Mouse (Mus musculus) lung, postnatal 14 days (tissue): Measurements from ENCODE around the gene Hap1.
"Not testable (repeated sequence)": the region's sequence is repeated elsewhere in the genome, so short reads cannot be mapped to it uniquely, and the experiment has no call there.

Experiments used
- DNase-seq: peaks from one replicate; pipeline ENCODE4 v3.0.0; 2021

Gene Hap1

GRCm38 (mm10) chr11:100352076-100352857 lies 3.7 kb downstream of the Hap1 start:
- DNase-seq, result no peak

- DNase-seq, result no peak
Measured at GRCm38 (mm10) chr11:100344269-100344668, 11.7 kb downstream of the Hap1 start.

- no peak for DNase-seq
Measured at GRCm38 (mm10) chr11:100335731-100336130, 20.2 kb downstream of the Hap1 start.

GRCm38 (mm10) chr11:100333944-100334457 lies 21.9 kb downstream of the Hap1 start, which contains the start of gene Gast:
Gene Gast, plus strand, starts transcription at chr11:100334407.
- DNase-seq, result no peak

GRCm38 (mm10) chr11:100332766-100333515 lies 23.0 kb downstream of the Hap1 start:
- no peak for DNase-seq

- DNase-seq, result not testable (repeated sequence)
Measured at GRCm38 (mm10) chr11:100330816-100331375, 25.0 kb downstream of the Hap1 start.

GRCm38 (mm10) chr11:100330235-100330634 lies 25.7 kb downstream of the Hap1 start:
- DNase-seq, result no peak

- DNase-seq, result no peak
Measured at GRCm38 (mm10) chr11:100327761-100328160, 28.2 kb downstream of the Hap1 start.

GRCm38 (mm10) chr11:100327316-100327715 lies 28.6 kb downstream of the Hap1 start:
- DNase-seq, result no peak

GRCm38 (mm10) chr11:100325062-100325629 lies 30.8 kb downstream of the Hap1 start:
- no peak for DNase-seq

- DNase-seq, result peak; percentile 67
Measured at GRCm38 (mm10) chr11:100323578-100323977, 32.4 kb downstream of the Hap1 start.

GRCm38 (mm10) chr11:100322591-100323258 lies 33.2 kb downstream of the Hap1 start:
- DNase-seq, result no peak

GRCm38 (mm10) chr11:100321479-100322305 lies 34.2 kb downstream of the Hap1 start:
- DNase-seq, result not testable (repeated sequence)

GRCm38 (mm10) chr11:100320701-100321410 lies 35.1 kb downstream of the Hap1 start:
- DNase-seq, result not testable (repeated sequence)

GRCm38 (mm10) chr11:100320172-100320630 lies 35.7 kb downstream of the Hap1 start:
- DNase-seq, result peak; percentile 97

- peak; percentile 100 for DNase-seq
Measured at GRCm38 (mm10) chr11:100319492-100320171, 36.3 kb downstream of the Hap1 start, which contains the start of gene Eif1. Gene Eif1, plus strand, starts transcription at chr11:100319885.

GRCm38 (mm10) chr11:100318529-100319451 lies 37.1 kb downstream of the Hap1 start:
- no peak for DNase-seq

- no peak for DNase-seq
Measured at GRCm38 (mm10) chr11:100317826-100318380, 38.0 kb downstream of the Hap1 start.

GRCm38 (mm10) chr11:100315439-100315838 lies 40.5 kb downstream of the Hap1 start:
- DNase-seq, result no peak
